Mouse (Mus musculus) embryonic facial prominence, embryonic 14.5 days (tissue): ENCODE measurements around the gene Snx32. TPM values are rescaled to one million over a fixed set of nuclear protein-coding genes. Genes with fewer than 3 reads are reported as not detected.

Source experiments
- ATAC-seq: fragments of 200-750 bp; cut with Nextera tagmentation; 2 replicates; pipeline ENCODE4 v1.8.0; 2017; ENCODE audit warnings: low read depth, moderate number of reproducible peaks, moderate TSS enrichment
- DNase-seq: peaks from one replicate; pipeline ENCODE4 v3.0.0-alpha.2; 2015; ENCODE audit warnings: low spot score
- H3K27ac ChIP-seq: fragments of 300-500 bp; sonication (generic); replicated peaks from 2 replicates; pipeline ENCODE4 v1.5.1; 2014; ENCODE audit warnings: low read depth, mild to moderate bottlenecking, low read length, moderate library complexity
- H3K27me3 ChIP-seq: fragments of 300-500 bp; sonication (generic); replicated peaks from 2 replicates; pipeline ENCODE4 v1.6.1; 2014; ENCODE audit warnings: low read length; ENCODE audit not compliant: control insufficient read depth, insufficient read depth
- H3K36me3 ChIP-seq: fragments of 300-500 bp; sonication (generic); 2 replicates; pipeline ENCODE4 v1.6.1; 2014; ENCODE audit warnings: low read length, mixed read lengths; ENCODE audit not compliant: control insufficient read depth, insufficient read depth
- H3K4me1 ChIP-seq: fragments of 300-500 bp; sonication (generic); 2 replicates; pipeline ENCODE4 v1.6.1; 2014; ENCODE audit warnings: antibody characterized with exemption, low read length; ENCODE audit not compliant: control insufficient read depth, insufficient read depth
- H3K4me2 ChIP-seq: fragments of 300-500 bp; sonication (generic); 2 replicates; pipeline ENCODE4 v1.6.1; 2014; ENCODE audit warnings: low read depth, mild to moderate bottlenecking, low read length, moderate library complexity, mixed read lengths
- H3K4me3 ChIP-seq: fragments of 300-500 bp; sonication (generic); 2 replicates; pipeline ENCODE4 v1.5.1; 2014; ENCODE audit warnings: low read depth, mild to moderate bottlenecking, low read length
- H3K9ac ChIP-seq: fragments of 300-500 bp; sonication (generic); 2 replicates; pipeline ENCODE4 v1.6.1; 2014; ENCODE audit warnings: low read depth, mild to moderate bottlenecking, low read length, moderate library complexity, mixed read lengths
- H3K9me3 ChIP-seq: fragments of 300-500 bp; sonication (generic); 2 replicates; pipeline ENCODE4 v1.6.1; 2016; ENCODE audit warnings: low read length; ENCODE audit not compliant: control insufficient read depth
- WGBS: fragments of 180-500 bp; shearing (Covaris S2); extraction: QIAGEN DNeasy Blood & Tissue Kit; methylation state at CpG from one replicate; pipeline ENCODE4 v1.1.7; 2014; 5-methylcytosine and 5-hydroxymethylcytosine counted together
- polyA plus RNA-seq: library from polyadenylated mRNA; unstranded; fragments of >200 nt; fragmentation: Nextera tagmentation; extraction: Ambion mirVana; gene quantifications from 2 replicates; pipeline ENCODE4 v1.2.1, GENCODE M21; 2014

Gene Snx32
- polyA plus RNA-seq, 1 experiment from 2014 or later: 10.7 TPM

- H3K27me3 ChIP-seq: no peaks in the 10 kb centered on the region
- peaks cover 6% of the 10 kb centered on the region; the same call in 1 of the 2 replicates for H3K4me1 ChIP-seq
- no peak overlapping the region for H3K4me2 ChIP-seq
- no peak overlapping the region for H3K27ac ChIP-seq
- H3K9me3 ChIP-seq: no peaks in the 10 kb centered on the region
- DNase-seq (no peak), ATAC-seq (no peak)
- H3K9ac ChIP-seq: no peak overlapping the region
- WGBS: 88% methylated on average over 10 of the region's 10 CpGs
- no peak overlapping the region for H3K4me3 ChIP-seq
- peaks cover 88% of the 10 kb centered on the region for H3K36me3 ChIP-seq
These were observed 30.3 kb downstream of the Snx32 start for GRCm38 (mm10) chr19:5480016-5480415.

GRCm38 (mm10) chr19:5477668-5478300 is 32.6 kb downstream of the Snx32 start:
- Histone ChIP-seq H3K9ac (no peak overlapping the region), H3K4me1 (peaks cover 10% of the 10 kb centered on the region), H3K27ac (no peak overlapping the region), H3K9me3 (no peaks in the 10 kb centered on the region), H3K4me3 (no peak overlapping the region), H3K36me3 (peaks cover 66% of the 10 kb centered on the region), H3K4me2 (no peak overlapping the region), H3K27me3 (no peaks in the 10 kb centered on the region)
- WGBS: 90% methylated on average over 18 of the region's 18 CpGs
- DNase-seq (no peak), ATAC-seq (no peak)

DNA sequence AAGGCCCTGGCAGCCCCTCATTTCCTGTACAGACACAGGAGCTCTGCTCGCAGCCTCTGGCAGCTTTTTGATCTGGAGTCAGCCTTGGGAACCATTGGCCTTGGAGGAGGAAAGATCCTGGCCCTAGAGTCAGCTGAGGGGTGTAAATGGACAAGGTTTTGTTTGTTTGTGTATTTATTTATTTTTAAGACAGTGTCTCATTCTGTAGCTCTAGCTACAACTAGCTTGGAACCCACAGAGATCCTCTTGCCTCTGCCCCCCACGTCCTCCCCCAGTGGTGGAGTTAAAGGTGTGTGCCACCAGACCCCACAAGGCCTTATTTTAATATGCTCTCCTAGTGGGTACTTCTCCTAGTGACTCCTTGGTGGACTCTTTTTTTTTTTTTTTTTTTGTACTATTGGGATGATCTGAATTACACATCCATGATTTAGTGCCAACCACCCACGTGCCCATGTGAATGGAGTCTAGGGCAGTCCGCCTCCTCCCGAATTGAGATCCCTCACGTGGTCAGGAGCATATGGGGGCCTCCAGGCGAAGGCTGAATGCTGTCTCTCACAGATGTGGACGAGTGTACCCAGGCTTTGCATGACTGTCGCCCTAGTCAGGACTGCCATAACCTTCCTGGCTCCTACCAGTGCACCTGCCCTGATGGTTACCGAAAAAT is 33.2 kb downstream of the Snx32 start:
- peaks cover 59% of the 10 kb centered on the region for H3K36me3 ChIP-seq
- H3K9me3 ChIP-seq: no peaks in the 10 kb centered on the region
- 86% methylated on average over 10 of the region's 10 CpGs for WGBS
- H3K9ac ChIP-seq: no peak overlapping the region
- H3K4me3 ChIP-seq: no peak overlapping the region
- ATAC-seq: no peak
- H3K4me1 ChIP-seq: peaks cover 10% of the 10 kb centered on the region
- DNase-seq: no peak
- H3K4me2 ChIP-seq: no peak overlapping the region
- no peaks in the 10 kb centered on the region for H3K27me3 ChIP-seq
- no peak overlapping the region for H3K27ac ChIP-seq

DNA sequence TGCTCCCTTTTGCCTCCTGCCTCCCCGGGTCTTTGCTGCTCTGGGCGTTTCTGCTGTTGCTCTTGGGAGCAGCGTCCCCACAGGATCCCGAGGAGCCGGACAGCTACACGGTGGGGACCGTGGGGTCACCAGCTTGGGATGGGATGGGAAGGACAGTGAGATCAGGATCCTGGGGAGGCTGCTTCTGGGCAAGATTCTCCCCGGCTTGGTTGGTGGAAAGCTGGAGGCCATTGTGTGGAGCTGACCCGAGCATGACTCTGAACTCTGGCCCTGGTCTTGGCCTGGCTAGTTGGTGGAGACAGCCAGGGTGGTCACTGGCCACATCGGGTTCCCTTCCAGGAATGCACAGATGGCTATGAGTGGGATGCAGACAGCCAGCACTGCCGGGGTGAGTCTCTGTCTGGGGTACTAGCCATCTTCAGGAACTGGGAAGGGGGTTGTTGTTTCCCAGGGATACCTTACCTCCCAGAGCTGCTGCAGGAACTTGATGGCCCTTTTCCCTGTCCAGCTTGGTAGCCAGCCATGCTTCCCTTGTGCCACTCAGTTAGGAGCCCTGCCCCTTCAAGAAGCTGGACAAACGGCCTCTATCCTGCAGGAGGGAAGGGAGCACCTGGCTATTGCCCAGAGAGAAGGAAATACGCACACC is 35.1 kb downstream of the Snx32 start:
- Histone ChIP-seq H3K4me3 (peak overlapping the region; percentile 73), H3K27ac (peak overlapping the region; percentile 85), H3K36me3 (peaks cover 40% of the 10 kb centered on the region), H3K9ac (peak overlapping the region; percentile 87), H3K27me3 (no peaks in the 10 kb centered on the region), H3K9me3 (no peaks in the 10 kb centered on the region), H3K4me1 (peaks cover 10% of the 10 kb centered on the region), H3K4me2 (peak overlapping the region; percentile 82)
- DNase-seq (no peak), ATAC-seq (no peak)
- WGBS: 15% methylated on average over 13 of the region's 13 CpGs

- 1% methylated on average over 20 of the region's 68 CpGs for WGBS
- DNase-seq: peak; percentile 58
- Histone ChIP-seq H3K36me3 (peaks cover 33% of the 10 kb centered on the region), H3K4me2 (peak overlapping the region; percentile 82), H3K4me1 (peaks cover 10% of the 10 kb centered on the region), H3K4me3 (peak overlapping the region; percentile 73), H3K27ac (peak overlapping the region; percentile 85), H3K9me3 (no peaks in the 10 kb centered on the region), H3K27me3 (no peaks in the 10 kb centered on the region), H3K9ac (peak overlapping the region; percentile 87)
- ATAC-seq: peak; percentile 70
These were observed 35.9 kb downstream of the Snx32 start for GRCm38 (mm10) chr19:5474281-5475068.

GRCm38 (mm10) chr19:5473720-5474119 is 36.6 kb downstream of the Snx32 start, which contains the start of gene Efemp2:
Efemp2 (plus strand) TSS chr19:5473954.
- H3K36me3 ChIP-seq: peaks cover 25% of the 10 kb centered on the region
- ATAC-seq (peak; percentile 73), DNase-seq (peak; percentile 95)
- WGBS: 2% methylated on average over 16 of the region's 22 CpGs
- no peaks in the 10 kb centered on the region for H3K27me3 ChIP-seq
- H3K4me1 ChIP-seq: peaks cover 10% of the 10 kb centered on the region
- peak within 1 kb of the TSS; percentile 73 for H3K4me3 ChIP-seq
- no peaks in the 10 kb centered on the region for H3K9me3 ChIP-seq
- peak within 1 kb of the TSS; percentile 87 for H3K9ac ChIP-seq
- H3K27ac ChIP-seq: peak within 1 kb of the TSS; percentile 85
- peak within 1 kb of the TSS; percentile 82 for H3K4me2 ChIP-seq

- H3K4me2 ChIP-seq: 0 out of 2 replicates have a peak overlapping the region, but pooled peaks have one; percentile 82
- H3K27ac ChIP-seq: peak overlapping the region; percentile 85; the same call in 1 of the 2 replicates
- no peak for ATAC-seq
- WGBS: 77% methylated on average over 3 of the region's 3 CpGs
- no peaks in the 10 kb centered on the region for H3K9me3 ChIP-seq
- H3K4me3 ChIP-seq: no peak overlapping the region
- no peaks in the 10 kb centered on the region for H3K27me3 ChIP-seq
- DNase-seq: no peak
- peaks cover 10% of the 10 kb centered on the region for H3K4me1 ChIP-seq
- H3K9ac ChIP-seq: no peak overlapping the region
- peaks cover 19% of the 10 kb centered on the region for H3K36me3 ChIP-seq
These were observed 37.5 kb downstream of the Snx32 start for GRCm38 (mm10) chr19:5472857-5473256.

DNA sequence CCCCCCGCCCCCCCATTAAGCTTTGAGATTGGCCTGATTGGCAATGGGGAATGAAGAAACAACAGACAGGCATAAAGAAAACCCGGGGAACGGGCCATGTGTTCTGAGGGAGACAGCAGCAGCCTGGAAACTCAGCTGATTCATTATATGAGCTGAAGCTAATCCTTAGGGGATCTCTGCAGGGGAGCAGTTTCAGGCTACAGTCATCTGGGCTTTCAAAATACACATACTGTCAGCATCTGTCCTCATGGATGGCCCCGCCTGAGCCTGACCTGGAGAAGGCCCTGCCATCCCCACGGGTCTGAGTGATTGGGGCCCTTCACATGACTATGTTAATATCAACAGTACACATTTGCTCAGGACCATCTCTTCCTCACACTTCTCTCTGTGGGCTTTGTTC is 38.5 kb downstream of the Snx32 start:
- peaks cover 10% of the 10 kb centered on the region for H3K4me1 ChIP-seq
- DNase-seq (peak; percentile 48), ATAC-seq (no peak)
- H3K27me3 ChIP-seq: no peaks in the 10 kb centered on the region
- H3K4me3 ChIP-seq: no peak overlapping the region
- H3K36me3 ChIP-seq: peaks cover 20% of the 10 kb centered on the region
- no peak overlapping the region for H3K4me2 ChIP-seq
- 32% methylated on average over 5 of the region's 5 CpGs for WGBS
- no peaks in the 10 kb centered on the region for H3K9me3 ChIP-seq
- no peak overlapping the region for H3K27ac ChIP-seq
- 0 out of 2 replicates have a peak overlapping the region, but pooled peaks have one; percentile 46 for H3K9ac ChIP-seq
